Mouse (Mus musculus): ENCODE measurements around the gene Kcnk16. TPM values are rescaled to one million over a fixed set of nuclear protein-coding genes. Genes with fewer than 3 reads are reported as not detected.
A peak's percentile ranks its signal among the peaks of the same experiment; 100 is the strongest.
"Not testable (repeated sequence)": the region's sequence is repeated elsewhere in the genome, so short reads cannot be mapped to it uniquely, and the experiment has no call there.

The Kcnk16 gene
- not detected for total RNA-seq (2021)

DNA sequence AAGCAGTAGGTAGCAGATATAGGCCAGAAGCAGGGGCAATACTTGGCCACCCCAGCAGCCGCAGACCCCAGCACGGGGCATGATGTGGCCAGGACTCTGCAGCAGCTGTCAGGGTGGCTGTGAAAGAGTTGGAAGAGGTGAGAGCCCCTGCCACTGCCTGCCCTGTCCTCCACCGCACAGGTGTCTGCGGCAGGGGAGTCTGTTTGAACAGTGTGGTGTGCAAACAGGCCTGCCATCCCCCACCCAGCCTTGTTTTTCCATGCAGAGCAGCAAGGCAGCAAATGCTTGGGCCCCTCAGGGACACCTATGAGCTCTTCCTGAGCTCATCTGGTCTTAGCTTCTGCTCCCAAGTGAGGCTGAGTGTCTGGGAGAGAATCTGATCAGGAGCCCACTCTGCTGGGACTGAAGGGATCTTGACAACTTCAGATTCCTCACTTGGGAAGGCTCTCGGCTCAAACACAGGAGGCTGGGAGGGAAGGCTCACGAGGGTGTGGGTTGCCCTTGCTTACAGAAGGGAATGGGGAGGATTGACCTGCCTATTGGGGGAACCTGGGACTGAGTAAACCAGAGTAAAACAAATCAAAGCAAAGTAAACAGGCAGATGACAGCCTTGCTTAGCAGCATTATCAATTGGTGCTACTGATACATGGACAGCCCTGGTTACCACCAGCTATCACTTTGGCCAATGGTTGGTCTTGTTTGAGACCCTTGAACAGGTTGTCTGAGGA is at the start of gene Kcnk16:
TSS of gene Kcnk16 (minus strand) at position 118 of the 728 bp plus-strand sequence.
- intact Hi-C loops (cut with DNase I) = loop anchor here (10.0 kb wide), 3 partner anchors 94 to 434 kb away; no protein-coding TSS in a partner anchor
- DNase-seq (ENCODE audit: extremely low spot score in 1 of 2, low spot score in 2 of 2) = peak in 1 of 2 experiments; percentile 15

DNA sequence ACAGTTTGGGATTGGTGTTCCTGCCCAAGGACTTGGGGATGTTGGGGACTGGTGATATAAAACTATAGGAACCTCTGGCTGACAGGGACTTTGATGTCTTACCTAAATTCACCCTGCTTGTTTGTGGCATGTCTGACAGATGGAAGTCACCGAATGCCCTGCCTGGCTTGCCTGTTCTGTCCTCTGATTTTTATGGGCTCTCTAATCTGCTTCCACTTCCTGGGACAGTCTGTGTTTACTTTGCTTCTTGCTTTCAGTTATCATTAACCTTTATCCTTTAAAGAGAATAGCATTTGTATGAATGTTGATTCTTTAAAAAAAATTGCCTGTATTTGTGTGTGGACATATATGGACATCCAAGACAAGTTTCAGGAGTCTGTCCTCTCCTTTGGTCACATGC is 46.1 kb upstream of the Kcnk16 start:
- intact Hi-C loops (cut with DNase I) = no loop called here

DNA sequence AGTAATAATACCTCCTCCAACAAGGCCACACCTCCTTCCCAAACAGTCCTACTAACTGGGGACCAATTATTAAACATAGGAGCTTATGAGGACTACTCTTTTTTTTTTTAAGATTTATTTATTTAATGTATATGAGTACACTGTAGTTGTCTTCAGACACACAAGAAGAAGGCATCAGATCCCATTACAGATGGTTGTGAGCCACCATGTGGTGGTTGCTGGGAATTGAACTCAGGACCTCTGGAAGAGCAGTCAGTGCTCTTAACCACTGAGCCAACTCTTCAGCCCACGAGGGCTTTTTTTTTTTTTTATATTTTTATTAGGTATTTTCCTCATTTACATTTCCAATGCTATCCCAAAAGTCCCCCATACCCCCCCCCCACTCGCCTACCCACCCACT is 36.1 kb upstream of the Kcnk16 start:
- intact Hi-C loops (cut with DNase I); DNase-seq (ENCODE audit: extremely low spot score in 1 of 2, low spot score in 2 of 2): not testable (repeated sequence)

More for the DNA sequence above, 46.1 kb upstream of the Kcnk16 start:
- no peak for DNase-seq (ENCODE audit: extremely low spot score in 1 of 2, low spot score in 2 of 2)

DNA sequence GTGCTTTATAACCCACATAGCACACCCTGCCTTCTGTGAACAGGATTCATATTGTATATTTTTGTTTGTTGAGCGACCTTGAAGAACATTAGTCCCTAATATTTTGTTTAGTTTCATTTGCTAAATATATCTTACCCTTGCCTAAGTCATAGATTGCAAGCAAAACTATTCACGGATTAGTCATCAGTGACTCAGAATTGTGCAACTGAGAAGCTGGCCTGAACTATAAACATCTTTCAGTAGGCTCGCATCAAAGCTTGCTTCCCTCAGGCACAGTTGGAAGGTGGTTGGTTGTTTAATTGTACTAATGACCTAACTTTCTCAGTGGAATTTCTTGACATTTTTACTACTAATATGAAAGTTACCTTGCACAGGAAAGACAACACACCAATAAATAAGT is 29.1 kb upstream of the Kcnk16 start:
- DNase-seq (ENCODE audit: extremely low spot score in 1 of 2, low spot score in 2 of 2) = no peak
- intact Hi-C loops (cut with DNase I) = no loop called here

DNA sequence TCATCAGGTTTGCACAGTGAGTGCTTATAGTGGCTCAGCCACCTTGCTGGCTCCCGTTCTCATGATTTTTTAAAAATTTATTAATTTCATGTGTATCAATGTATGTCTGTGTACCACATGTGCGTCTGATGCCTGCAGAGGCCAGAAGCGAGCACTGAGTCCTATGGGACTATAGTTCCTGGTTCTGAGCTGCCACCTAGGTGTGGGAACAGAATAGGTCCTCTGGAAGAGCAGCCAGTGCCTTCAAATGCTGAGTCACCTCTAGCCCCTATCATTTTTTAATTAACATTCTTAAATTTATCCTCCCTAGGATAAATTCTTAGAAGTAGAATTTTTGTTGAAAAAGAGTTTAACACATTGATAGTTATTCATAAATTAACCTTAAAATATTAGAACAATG is 28.6 kb upstream of the Kcnk16 start:
- intact Hi-C loops (cut with DNase I) = no loop called here
- no peak for DNase-seq (ENCODE audit: extremely low spot score in 1 of 2, low spot score in 2 of 2)

DNA sequence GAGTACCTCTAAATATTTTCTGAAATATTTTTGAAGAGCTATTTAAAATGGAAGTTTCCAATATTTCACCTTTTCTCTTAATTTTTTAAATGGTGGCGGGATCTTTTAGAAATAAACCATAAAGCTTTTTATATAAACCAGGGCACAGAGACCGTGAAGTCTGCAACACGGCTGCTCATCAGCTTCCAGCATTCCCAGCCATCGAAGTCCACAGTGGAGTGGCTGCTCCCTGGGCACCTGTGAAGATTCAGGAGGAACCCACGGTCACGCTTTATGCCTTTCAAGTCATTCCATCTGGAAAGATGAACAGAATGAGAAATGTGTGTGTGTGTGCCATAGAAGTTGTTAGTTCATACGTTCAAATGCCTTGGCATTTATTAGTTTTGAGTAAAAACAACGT is 25.9 kb upstream of the Kcnk16 start:
- DNase-seq (ENCODE audit: extremely low spot score in 1 of 2, low spot score in 2 of 2) = no peak

DNA sequence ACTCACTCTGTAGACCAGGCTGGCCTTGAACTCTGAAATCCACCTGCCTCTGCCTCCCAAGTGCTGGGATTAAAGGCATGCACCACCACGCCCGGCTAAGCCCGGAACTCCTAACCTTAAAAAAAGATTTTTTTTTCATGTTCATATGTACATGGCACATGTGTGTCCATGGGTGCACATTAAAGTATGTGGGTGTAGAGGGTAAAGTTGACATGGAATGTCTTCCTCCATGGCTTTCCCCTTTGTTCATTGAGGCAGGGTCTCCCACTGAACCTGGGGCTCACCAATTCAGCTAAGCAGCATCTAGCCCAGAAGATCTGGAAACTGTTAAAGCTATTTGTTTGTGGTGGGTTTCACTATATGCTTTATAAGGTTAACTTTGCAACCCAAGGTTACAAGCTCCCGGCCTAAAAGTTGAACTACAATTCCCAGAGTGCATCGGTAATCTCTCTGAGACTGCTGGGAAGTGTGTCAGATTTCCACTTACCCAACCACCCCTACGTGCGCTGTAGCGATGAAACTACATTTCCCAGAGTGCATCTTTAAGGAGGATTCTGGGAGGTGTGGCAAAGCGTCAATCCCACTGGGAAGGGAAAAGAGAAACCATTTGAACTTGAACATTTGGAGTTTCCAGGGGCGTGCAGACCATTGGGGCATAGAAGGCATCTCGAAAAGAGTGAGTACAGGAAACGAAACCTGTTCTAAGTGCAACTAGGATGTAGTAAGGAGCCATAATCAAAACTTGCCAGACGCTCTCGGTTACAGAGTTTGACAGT is 25.3 kb upstream of the Kcnk16 start, which contains the start of gene Nudt13:
TSS of gene Nudt13 (plus strand) at position 581 of the 776 bp plus-strand sequence.
- peak; percentile 85 to 91 for DNase-seq (ENCODE audit: extremely low spot score in 1 of 2, low spot score in 2 of 2)
- intact Hi-C loops (cut with DNase I) = no loop called here

More for the DNA sequence above, 25.9 kb upstream of the Kcnk16 start:
- intact Hi-C loops (cut with DNase I) = no loop called here

DNA sequence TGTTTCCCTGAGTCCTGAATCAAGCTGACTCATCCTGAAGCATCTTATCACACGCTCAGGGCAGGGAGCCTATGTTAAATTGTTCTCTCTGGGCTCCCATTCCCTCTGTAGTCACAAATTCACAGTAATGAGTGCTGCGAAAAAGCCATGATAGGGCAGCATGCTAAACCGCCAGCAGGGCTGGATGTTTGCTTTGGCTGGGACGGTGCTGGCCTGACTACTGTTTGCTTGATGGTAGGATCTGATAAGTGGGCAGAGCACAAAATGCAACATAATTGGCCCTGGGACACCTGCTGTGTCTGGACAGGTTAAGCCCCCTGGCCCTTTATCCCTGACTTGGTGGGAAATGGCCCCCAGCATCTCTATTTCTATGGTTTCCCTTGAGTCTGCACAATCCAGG is 22.4 kb upstream of the Kcnk16 start:
- no peak for DNase-seq (ENCODE audit: extremely low spot score in 1 of 2, low spot score in 2 of 2)
- intact Hi-C loops (cut with DNase I) = no loop called here

DNA sequence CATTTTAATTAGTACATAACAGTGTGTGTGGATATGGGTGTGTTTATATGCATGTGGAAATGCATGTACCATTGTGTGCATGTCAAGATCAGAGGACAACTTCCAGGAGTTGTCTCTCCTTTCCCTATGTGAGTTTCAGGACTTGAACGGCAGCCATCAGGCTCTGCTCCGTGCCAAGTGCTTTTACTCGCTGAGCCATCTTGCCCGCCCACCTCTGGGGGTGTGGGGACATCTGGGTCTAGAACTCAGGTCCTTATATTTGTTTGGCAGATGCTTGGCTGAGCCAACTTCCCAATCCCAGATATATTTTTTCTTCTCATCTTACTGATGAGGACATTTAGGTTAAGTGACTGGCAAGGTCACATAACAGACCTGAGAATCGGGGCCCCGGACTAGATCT is 578 bp downstream of the Kcnk16 start:
- peak in 1 of 2 experiments; percentile 40 for DNase-seq (ENCODE audit: extremely low spot score in 1 of 2, low spot score in 2 of 2)
- intact Hi-C loops (cut with DNase I) = loop anchor here (10.0 kb wide), 3 partner anchors 94 to 434 kb away; no protein-coding TSS in a partner anchor

DNA sequence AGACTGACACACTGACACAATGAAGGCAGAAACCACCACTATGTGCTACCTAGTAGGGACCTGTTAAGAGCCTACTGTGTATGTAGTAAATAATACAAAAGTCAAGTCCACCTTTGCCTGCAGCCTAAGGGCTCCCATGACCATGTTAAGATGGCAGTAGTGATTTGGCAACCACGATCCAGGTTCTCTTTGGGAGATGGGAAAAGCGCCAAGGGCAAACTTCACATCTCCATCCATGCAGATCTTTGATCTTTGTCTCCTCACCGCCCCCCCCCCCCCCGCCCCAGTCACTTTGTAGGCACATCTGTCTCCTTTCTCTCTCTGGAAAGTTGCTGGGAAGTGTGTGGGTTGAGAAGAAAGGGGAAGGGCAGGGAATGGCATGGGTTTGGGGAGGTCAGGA is 6.7 kb downstream of the Kcnk16 start:
- intact Hi-C loops (cut with DNase I) = loop anchor here (10.0 kb wide), 3 partner anchors 88 to 428 kb away; no protein-coding TSS in a partner anchor
- no peak for DNase-seq (ENCODE audit: extremely low spot score in 1 of 2, low spot score in 2 of 2)

DNA sequence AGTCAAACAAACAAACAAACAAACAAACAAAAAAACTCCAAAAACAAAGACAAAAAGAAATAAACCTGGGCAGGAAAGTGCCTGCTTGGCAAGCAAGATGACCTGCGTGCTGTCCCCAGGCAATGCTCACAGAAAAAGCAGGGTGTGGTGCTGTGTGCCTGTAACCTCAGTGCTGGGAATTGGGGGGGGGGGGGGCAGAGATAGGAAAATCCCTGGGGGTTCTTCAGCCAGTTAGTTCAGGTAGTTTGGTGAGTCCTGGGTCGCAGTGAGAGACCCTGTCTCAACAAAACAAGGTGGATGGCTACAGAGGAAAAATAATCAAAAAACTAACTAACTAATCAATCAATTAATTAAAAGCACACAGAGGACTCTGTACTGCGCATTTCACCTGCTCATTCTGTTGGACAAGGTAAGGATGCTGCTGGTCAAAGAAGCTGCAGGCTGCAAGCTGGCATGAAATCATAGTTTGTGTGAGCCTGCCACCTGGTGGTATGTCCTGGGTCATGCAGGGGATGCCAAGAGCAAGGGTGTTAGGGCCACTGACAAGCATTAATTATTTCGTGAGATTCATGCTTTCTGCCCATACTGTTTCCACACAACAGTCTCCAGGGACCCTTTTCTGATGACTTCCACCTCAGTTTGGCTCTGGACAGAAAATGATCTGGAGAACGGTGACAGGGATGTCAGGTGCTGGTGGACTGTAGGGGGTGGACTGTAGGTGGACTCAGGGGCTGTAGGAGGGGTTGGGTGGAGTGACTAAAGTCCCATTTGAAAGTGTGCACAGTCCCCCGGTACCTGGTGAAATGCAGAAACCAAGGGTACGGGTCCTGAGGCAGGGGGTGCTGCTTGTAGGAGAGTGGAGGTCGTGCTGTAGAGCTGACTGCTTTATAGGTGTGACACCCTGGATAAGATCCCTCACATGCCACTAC is 10.6 kb downstream of the Kcnk16 start:
- intact Hi-C loops (cut with DNase I) = loop anchor here (1.0 to 10.0 kb wide), 3 partner anchors 144 to 554 kb away; no protein-coding TSS in a partner anchor
- DNase-seq (ENCODE audit: extremely low spot score in 1 of 2, low spot score in 2 of 2) = peak; percentile 72

DNA sequence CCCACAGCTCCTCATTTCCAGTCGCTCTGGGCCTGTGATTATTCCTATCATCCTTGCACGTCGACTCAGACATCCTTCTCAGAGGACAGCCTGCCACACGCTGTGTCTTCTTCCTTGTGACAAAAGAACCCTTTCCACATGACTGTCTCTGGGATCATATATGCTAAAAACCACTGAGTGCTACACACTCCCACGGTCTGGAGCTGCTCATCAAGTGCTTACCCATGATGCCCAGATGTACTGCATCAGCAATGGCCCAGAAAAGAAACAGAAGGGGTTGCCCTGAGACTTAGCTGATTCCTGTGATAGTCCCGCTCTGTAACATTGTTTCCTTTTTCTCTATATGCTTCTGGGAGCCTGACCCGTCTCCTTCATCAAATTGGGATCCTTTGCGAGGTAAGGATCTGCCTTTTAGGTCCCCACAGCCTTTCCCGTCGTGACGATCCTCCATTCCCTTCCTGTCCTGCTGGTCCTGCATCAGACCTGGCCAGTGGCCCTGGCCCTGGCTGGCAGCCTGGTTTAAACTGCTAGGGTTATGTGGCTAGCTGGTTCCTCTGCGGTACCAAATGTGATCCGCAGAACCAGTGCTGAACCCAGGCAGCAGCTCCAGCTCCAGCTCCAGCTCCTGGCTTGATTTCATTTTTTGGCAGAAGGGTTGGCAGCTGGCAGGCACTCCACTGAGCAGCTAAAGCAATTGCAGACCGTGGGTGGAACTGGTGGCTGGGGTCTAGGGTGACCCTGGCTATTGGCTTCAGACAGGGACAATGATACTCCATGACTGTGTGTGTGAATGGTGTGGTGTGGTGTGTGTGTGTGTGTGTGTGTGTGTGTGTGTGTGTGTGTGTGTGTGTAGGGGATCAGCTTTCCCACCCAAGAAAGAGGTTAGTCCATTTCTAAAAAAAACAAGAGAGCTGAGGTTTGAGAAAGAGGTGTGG is 18.5 kb downstream of the Kcnk16 start:
- intact Hi-C loops (cut with DNase I) = loop anchor here (10.0 kb wide), 1 partner anchor 546 kb away; no protein-coding TSS in a partner anchor
- peak in 1 of 2 experiments; percentile 48 for DNase-seq (ENCODE audit: extremely low spot score in 1 of 2, low spot score in 2 of 2)

DNA sequence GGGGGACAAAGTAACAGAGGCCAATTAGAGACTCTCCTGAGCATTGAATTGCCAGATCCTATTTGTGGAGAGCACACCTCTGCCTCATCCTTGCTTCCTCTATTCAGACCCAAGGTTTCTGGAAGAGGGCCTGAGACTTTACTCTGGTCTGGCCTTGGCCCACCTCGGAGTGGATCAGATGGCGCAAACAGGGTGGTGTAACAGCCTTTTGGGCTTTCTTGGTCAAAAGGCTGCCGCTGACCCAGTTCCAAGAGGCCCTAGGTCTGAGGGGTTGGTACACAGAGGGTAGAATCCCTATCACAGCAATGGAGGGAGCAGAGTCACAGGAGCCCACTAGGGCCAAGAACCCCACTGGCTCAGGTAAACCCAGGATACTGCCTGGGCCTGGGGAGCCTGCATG is 21.0 kb downstream of the Kcnk16 start:
- DNase-seq (ENCODE audit: extremely low spot score in 1 of 2, low spot score in 2 of 2) = no peak
- intact Hi-C loops (cut with DNase I) = no loop called here

DNA sequence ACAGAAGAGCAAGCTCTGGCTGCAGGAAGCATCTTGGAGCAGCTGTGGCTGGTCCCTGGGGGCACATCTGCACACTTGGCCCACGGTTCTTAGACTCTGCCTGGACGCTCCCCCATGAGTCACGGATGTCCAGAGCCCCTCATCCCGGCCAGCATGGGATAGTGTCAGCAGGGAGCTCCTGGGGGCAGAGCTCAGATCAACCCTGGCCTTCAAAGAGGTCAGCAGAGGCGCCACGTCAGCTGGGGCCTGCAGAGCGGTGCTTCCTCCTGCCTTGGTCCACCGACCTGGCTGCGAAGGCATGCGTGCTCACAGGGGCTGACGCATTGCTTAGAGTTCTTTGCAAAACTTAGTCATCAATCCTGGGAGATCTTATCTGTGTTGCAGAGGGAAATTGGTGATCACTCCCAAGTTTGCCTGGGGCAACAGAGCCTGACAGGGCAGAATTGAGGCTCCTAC is 22.2 kb downstream of the Kcnk16 start:
- intact Hi-C loops (cut with DNase I) = no loop called here
- peak in 1 of 2 experiments; percentile 53 for DNase-seq (ENCODE audit: extremely low spot score in 1 of 2, low spot score in 2 of 2)

DNA sequence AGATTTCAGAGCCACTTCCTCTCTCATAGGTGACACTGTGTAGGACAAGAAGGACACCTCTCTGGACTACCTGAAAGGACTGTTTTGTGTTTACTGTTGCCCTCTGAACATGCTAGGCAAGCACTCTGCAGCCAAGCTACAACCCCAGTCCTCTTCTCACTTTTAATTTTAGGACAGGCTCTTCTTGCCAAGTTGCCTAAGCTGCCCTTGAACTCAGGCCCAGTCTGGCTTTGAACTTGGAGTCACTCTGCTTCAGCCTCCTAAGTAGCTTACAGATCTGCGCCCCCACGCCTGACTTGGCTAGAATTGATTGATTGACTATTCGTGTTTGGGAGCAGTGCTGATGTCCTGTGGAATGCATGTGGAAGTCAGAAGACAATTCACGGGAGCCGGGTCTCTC is 23.1 kb downstream of the Kcnk16 start:
- DNase-seq (ENCODE audit: extremely low spot score in 1 of 2, low spot score in 2 of 2) = no peak
- intact Hi-C loops (cut with DNase I) = no loop called here

DNA sequence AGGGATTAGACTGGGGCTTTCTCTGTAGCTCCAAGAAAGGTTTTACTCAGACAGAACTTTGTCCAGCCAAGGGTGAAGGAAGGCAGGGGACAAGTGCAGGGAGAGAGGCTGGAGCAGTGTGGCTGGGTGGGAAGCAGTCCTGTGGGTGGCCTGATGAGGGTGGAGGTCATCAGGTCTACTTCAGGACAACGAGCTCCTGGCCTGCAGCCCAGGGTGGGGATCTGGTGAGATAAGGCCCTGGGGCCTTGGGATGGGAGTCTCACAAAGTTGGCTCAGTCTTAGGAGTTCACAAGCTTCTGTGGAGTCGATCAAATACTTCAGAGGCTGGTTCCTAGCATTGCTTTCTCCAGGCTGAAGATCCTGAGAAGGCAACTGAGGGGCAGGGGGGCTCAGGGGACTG is 23.7 kb downstream of the Kcnk16 start:
- intact Hi-C loops (cut with DNase I) = no loop called here
- no peak for DNase-seq (ENCODE audit: extremely low spot score in 1 of 2, low spot score in 2 of 2)

DNA sequence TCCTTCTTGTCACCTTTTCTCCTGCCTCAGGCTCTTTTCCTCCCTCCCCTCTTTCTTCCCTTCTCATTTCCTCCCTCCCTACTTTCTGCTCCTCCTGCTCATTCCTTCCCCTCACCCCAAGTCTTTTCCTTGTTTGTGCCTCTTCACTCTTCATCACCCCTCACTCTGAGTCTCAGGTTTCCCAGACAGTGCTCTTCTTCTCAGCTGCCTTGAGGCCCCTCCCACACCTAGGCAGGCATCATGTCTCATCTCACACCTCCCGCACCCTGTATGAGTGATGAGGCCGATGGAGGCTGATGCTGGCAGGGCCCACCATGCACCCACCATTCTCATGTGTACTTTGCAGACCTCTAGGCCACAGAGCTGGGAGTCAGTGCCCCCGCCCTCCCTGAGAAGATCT is 25.8 kb downstream of the Kcnk16 start:
- no peak for DNase-seq (ENCODE audit: extremely low spot score in 1 of 2, low spot score in 2 of 2)
- intact Hi-C loops (cut with DNase I) = no loop called here

DNA sequence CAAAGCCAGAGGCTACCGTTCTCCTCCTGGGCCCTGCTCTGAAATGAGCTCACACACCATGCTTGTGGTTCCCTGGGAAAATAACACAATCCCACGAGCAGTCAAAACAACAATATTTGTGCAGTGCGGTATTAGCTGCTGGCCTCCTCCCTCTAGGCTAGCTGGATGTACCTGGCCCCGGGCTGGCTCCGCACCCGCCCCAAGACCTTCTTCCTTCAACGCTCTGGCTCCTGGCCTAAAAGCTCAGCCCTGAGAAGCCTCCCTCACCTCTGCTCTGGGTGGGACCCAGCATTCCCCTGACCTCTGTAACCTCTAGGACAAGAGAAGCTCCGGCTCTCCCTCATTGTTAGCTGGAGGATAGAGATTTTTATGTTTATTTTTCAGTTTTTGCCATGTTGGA is 26.5 kb downstream of the Kcnk16 start:
- no peak for DNase-seq (ENCODE audit: extremely low spot score in 1 of 2, low spot score in 2 of 2)
- intact Hi-C loops (cut with DNase I) = no loop called here

All from left cerebral cortex, postnatal 10 days (tissue).